19 mouse cellular contexts compared by ENCODE assay signal in genomic region chr8:117843694-117844093, GRCm38 (mm10). TPM values are rescaled to one million over a fixed set of nuclear protein-coding genes. Genes with fewer than 3 reads are reported as not detected.
A peak's percentile ranks its signal among the peaks of the same experiment; 100 is the strongest.
DNase-seq lines count a peak whose midpoint lies in the region; ATAC-seq and TF ChIP-seq lines count a peak whose summit lies in the region.
"Had no signal": no experiment of that assay in that cellular context is flagged by ENCODE, and none has a peak within 500 bp of the region (broad histone marks: within the 10 kb centered on the region; RNA-seq: fewer than 3 reads in every experiment).

No protein-coding gene starts in this region.

- no peak for DNase-seq in gastrocnemius, adult 2 months
- DNase-seq in gastrocnemius, postnatal 10 days: no peak
- no peak for DNase-seq in lung, embryonic 14.5 days
- DNase-seq in lung, postnatal 25 days (ENCODE audit: low spot score): no peak
- DNase-seq in ZHBTc4 (ENCODE audit: low read depth, low spot score): peak; percentile 64
- peak; percentile 13 for DNase-seq in testis, postnatal 14 days (ENCODE audit: low spot score)
- no peak for DNase-seq in layer of hippocampus, postnatal 14 days (ENCODE audit: low spot score in 2 of 2)
- no peak for DNase-seq in cerebellum, adult 11-12 months
- DNase-seq: adrenal gland, postnatal 14 days; cerebellum, adult 9-10 months; gastrocnemius, postnatal 25 days; lung, adult 2 months; midbrain, embryonic 14.5 days had no signal

- H3K36me3 ChIP-seq in lung, embryonic 14.5 days (ENCODE audit: insufficient read depth): no peaks in the 10 kb centered on the region
- H3K36me3 ChIP-seq: embryonic facial prominence, embryonic 15.5 days; forebrain, embryonic 10.5 days; hindbrain, embryonic 13.5 days; kidney, embryonic 15.5 days; limb, embryonic 12.5 days had no signal

- H3K4me2 ChIP-seq in lung, embryonic 14.5 days: no peak overlapping the region
- H3K4me2 ChIP-seq: embryonic facial prominence, embryonic 15.5 days; hindbrain, embryonic 13.5 days; kidney, embryonic 15.5 days; limb, embryonic 12.5 days had no signal

- H3K9ac ChIP-seq in lung, embryonic 14.5 days: no peak overlapping the region
- H3K9ac ChIP-seq: embryonic facial prominence, embryonic 15.5 days; hindbrain, embryonic 13.5 days; kidney, embryonic 15.5 days; limb, embryonic 12.5 days had no signal

- H3K9me3 ChIP-seq in lung, embryonic 14.5 days (ENCODE audit: low read depth, low read length): no peaks in the 10 kb centered on the region
- H3K9me3 ChIP-seq: embryonic facial prominence, embryonic 15.5 days had no signal

- H3K4me3 ChIP-seq in gastrocnemius, adult 2 months: no peak overlapping the region
- H3K4me3 ChIP-seq in lung, embryonic 14.5 days (ENCODE audit: low read depth, low read length): no peak overlapping the region
- H3K4me3 ChIP-seq: embryonic facial prominence, embryonic 15.5 days; forebrain, embryonic 10.5 days; hindbrain, embryonic 13.5 days; kidney, embryonic 15.5 days; limb, embryonic 12.5 days had no signal

- TF ChIP-seq CTCF in gastrocnemius, adult 2 months (IDR thresholded peaks at IDR 0.05): peak; percentile 33
- peak; percentile 15; the same call in 1 of the 2 replicates for TF ChIP-seq CTCF in lung, embryonic 14.5 days (IDR thresholded peaks at IDR 0.05; ENCODE audit: low read depth)

- H3K4me1 ChIP-seq in lung, embryonic 14.5 days (ENCODE audit: insufficient read depth): no peaks in the 10 kb centered on the region
- H3K4me1 ChIP-seq: embryonic facial prominence, embryonic 15.5 days; kidney, embryonic 15.5 days; limb, embryonic 12.5 days had no signal

- no peak overlapping the region for H3K27ac ChIP-seq in gastrocnemius, adult 2 months
- H3K27ac ChIP-seq in lung, embryonic 14.5 days (ENCODE audit: low read depth): no peak overlapping the region
- H3K27ac ChIP-seq: embryonic facial prominence, embryonic 15.5 days; forebrain, embryonic 10.5 days; hindbrain, embryonic 13.5 days; kidney, embryonic 15.5 days; limb, embryonic 12.5 days had no signal

- H3K27me3 ChIP-seq in lung, embryonic 14.5 days (ENCODE audit: insufficient read depth, low read length): no peaks in the 10 kb centered on the region
- H3K27me3 ChIP-seq: embryonic facial prominence, embryonic 15.5 days; hindbrain, embryonic 13.5 days; kidney, embryonic 15.5 days; limb, embryonic 12.5 days had no signal

- WGBS in lung, embryonic 14.5 days: 81% methylated on average over 8 of the region's 8 CpGs

- intact Hi-C loops in gastrocnemius, adult 2 months (cut with DNase I): no loop called here

- ATAC-seq in lung, embryonic 14.5 days (ENCODE audit: insufficient read depth): no peak
- ATAC-seq: intestine, embryonic 16.5 days had no signal

RNA-seq across cellular contexts. Expression of gene Mphosph6, which starts 42.0 kb away (rescaled TPM):
- total RNA-seq in gastrocnemius, adult 2 months (2021): 1 to 10 TPM; 5.0 to 6.6 TPM
- 10 to 100 TPM; 13.6 to 17.5 TPM for total RNA-seq in gastrocnemius, postnatal 10 days (2021)
- 60.9 and 61.3 TPM in 2 replicates for polyA plus RNA-seq in lung, embryonic 14.5 days (2014; fragmentation: Nextera tagmentation; extraction: Ambion mirVana)
- 10 to 100 TPM; 21.8 to 24.9 TPM for total RNA-seq in layer of hippocampus, postnatal 14 days (2021)

Comparison
In these comparisons a context has a peak if more than half of its experiments do, and no peak if none do; other contexts are left out.
1. DNase-seq: peak in ZHBTc4 (single experiment) and testis, postnatal 14 days (single experiment); none in gastrocnemius, adult 2 months (single experiment), gastrocnemius, postnatal 10 days (single experiment), lung, embryonic 14.5 days (single experiment), lung, postnatal 25 days (single experiment), layer of hippocampus, postnatal 14 days (0 of 2) and cerebellum, adult 11-12 months (single experiment).